Mouse (Mus musculus): ENCODE results near the gene Olfr1054. TPM values are rescaled to one million over a fixed set of nuclear protein-coding genes. Genes with fewer than 3 reads are reported as not detected.

The Olfr1054 gene
- not detected for polyA plus RNA-seq (2014; fragmentation: Illumina TruSeq; extraction: RNeasy Lipid Tissue Mini Kit (QIAGEN cat#74804); ENCODE audit: low replicate concordance)

DNA sequence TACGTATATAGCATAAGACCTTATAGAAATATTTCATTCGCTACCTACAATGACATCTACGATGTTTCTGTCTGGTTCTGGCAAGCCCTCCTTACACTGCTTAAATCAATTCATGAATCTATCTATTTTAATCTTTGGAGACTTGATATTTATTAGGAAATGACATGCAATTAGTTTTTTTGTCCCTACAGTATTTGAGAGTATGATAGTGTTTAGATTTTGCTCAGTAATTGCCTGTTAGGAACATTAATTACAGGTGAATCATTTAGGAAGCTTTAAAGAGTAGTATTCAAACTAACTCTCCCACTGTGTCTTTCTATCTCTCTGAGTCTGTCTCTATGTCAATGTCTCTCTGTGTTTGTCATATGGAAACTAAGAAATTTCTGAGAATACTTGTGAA, at the start of gene Olfr1054:
Gene Olfr1054, minus strand, starts transcription at position 101 of the 400 bp plus-strand sequence.

DNA sequence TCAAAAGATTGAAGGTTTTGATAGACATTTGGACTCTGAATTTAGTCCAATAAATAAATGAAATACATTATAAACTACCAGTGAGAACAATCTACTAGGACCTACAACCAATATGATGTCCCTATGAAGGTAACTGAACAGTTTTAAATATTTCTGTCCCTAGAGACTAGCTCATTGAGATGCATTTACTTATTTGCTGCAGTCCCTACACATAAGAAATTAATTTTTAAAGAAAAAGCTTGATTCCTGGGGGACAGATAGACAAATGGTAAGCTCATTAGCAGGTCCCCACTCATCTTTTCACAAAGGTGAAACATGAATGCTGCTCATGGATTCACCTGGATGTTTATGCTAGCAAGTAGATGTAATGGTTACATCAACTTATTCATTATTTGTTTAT, 43.1 kb upstream of the Olfr1054 start, which contains the start of gene Olfr1057:
Gene Olfr1057, minus strand, starts transcription at position 101 of the 400 bp plus-strand sequence.

DNA sequence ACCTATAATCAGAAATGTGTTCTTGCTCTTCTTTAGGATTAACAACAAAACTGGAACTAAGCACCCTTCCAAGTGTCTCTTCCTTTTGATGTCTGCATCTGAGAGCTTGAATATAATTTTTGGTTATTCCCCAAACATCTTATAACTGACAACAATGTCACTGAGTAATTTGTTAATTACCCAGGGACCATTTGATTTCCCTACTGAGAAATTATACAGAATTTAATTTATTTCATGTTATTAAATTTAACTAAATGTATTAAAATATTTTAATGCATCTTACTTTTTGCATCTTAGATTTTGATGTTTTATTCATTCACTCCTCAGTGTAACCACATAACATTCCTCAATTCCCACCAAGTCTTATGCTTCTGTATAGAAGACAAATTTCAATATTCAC, 27.1 kb upstream of the Olfr1054 start, which contains the start of gene Olfr1056:
Gene Olfr1056, minus strand, starts transcription at position 101 of the 400 bp plus-strand sequence.

DNA sequence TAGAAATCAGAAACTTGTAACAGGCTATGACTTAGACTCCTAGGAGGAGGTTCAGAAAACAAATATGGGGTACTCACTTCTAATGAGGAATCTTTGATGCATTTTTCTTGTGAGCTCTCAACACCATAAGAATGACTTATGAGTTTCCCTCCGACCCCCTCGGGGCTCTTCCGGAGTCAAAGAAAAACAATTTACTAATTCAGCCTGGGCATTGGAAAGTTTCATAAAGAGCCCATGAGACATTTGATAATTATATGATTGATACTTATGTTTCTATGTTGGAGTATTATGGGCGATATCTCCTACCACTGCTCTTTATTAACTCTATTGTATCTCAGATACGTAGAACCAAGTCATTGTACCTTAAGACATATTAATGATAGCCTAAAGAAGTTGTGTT, 15.0 kb upstream of the Olfr1054 start, which contains the start of gene Olfr1055:
Gene Olfr1055, minus strand, starts transcription at position 101 of the 400 bp plus-strand sequence.

DNA sequence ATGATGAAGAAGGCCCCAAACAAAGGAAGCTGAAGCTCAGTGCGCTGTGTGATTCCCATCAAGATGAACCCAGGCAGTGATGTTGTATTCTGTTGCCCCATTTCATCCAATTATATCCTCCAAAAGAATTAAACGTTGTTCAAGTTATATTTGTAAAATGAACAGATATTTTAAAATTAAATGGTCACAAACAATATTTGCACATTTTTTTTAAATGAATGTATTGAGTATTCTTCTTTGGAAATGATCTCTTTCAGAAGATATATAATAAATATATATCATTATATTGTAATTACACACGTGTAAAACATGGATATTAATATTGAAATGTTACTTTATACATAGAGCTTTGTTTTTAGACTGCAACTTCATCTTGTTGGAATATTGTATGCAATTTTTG, 20.0 kb downstream of the Olfr1054 start, which contains the start of gene Olfr1053:
Gene Olfr1053, minus strand, starts transcription at position 101 of the 400 bp plus-strand sequence.

DNA sequence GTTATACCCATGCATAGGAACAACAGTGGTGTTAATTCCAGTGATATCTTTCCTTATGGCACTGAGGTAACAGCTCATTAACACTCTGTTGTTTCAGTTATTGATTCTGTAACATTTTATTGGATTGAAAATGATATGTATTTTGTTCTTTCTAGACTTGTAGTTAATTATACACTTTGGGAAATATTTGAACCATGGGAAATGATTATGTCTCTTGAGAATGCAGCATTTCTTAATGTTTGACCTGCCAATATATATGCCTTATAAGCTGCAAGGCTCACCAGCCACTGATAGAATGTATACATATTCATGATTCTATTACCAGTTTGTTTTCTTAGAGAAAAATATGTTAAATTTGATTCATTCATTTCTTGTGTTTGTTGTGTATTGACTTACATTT, 43.1 kb downstream of the Olfr1054 start, which contains the start of gene Olfr1052:
Gene Olfr1052, plus strand, starts transcription at position 301 of the 400 bp plus-strand sequence.

Other genes with a start within 250 kb of the Olfr1054 start
- gene Olfr1037, start 248.0 kb downstream of the Olfr1054 start, polyA plus RNA-seq (2014; fragmentation: Illumina TruSeq; extraction: RNeasy Lipid Tissue Mini Kit (QIAGEN cat#74804); ENCODE audit: low replicate concordance): not detected
- not detected for gene Olfr1039, start 199.5 kb downstream of the Olfr1054 start, polyA plus RNA-seq (2014; fragmentation: Illumina TruSeq; extraction: RNeasy Lipid Tissue Mini Kit (QIAGEN cat#74804); ENCODE audit: low replicate concordance)
- not detected for gene Olfr1040, start 188.7 kb downstream of the Olfr1054 start, polyA plus RNA-seq (2014; fragmentation: Illumina TruSeq; extraction: RNeasy Lipid Tissue Mini Kit (QIAGEN cat#74804); ENCODE audit: low replicate concordance)
- not detected for gene Olfr1042, start 173.6 kb downstream of the Olfr1054 start, polyA plus RNA-seq (2014; fragmentation: Illumina TruSeq; extraction: RNeasy Lipid Tissue Mini Kit (QIAGEN cat#74804); ENCODE audit: low replicate concordance)
- gene Olfr1043, start 167.9 kb downstream of the Olfr1054 start, polyA plus RNA-seq (2014; fragmentation: Illumina TruSeq; extraction: RNeasy Lipid Tissue Mini Kit (QIAGEN cat#74804); ENCODE audit: low replicate concordance): not detected
- not detected for gene Olfr1044, start 157.6 kb downstream of the Olfr1054 start, polyA plus RNA-seq (2014; fragmentation: Illumina TruSeq; extraction: RNeasy Lipid Tissue Mini Kit (QIAGEN cat#74804); ENCODE audit: low replicate concordance)
- not detected for gene Olfr52, start 149.8 kb downstream of the Olfr1054 start, polyA plus RNA-seq (2014; fragmentation: Illumina TruSeq; extraction: RNeasy Lipid Tissue Mini Kit (QIAGEN cat#74804); ENCODE audit: low replicate concordance)
- gene Olfr1045, start 132.4 kb downstream of the Olfr1054 start, polyA plus RNA-seq (2014; fragmentation: Illumina TruSeq; extraction: RNeasy Lipid Tissue Mini Kit (QIAGEN cat#74804); ENCODE audit: low replicate concordance): not detected
- not detected for gene Olfr1046, start 116.1 kb downstream of the Olfr1054 start, polyA plus RNA-seq (2014; fragmentation: Illumina TruSeq; extraction: RNeasy Lipid Tissue Mini Kit (QIAGEN cat#74804); ENCODE audit: low replicate concordance)
- not detected for gene Olfr1047, start 104.0 kb downstream of the Olfr1054 start, polyA plus RNA-seq (2014; fragmentation: Illumina TruSeq; extraction: RNeasy Lipid Tissue Mini Kit (QIAGEN cat#74804); ENCODE audit: low replicate concordance)
- not detected for gene Olfr1048, start 95.1 kb downstream of the Olfr1054 start, polyA plus RNA-seq (2014; fragmentation: Illumina TruSeq; extraction: RNeasy Lipid Tissue Mini Kit (QIAGEN cat#74804); ENCODE audit: low replicate concordance)
- not detected for gene Olfr1049, start 77.1 kb downstream of the Olfr1054 start, polyA plus RNA-seq (2014; fragmentation: Illumina TruSeq; extraction: RNeasy Lipid Tissue Mini Kit (QIAGEN cat#74804); ENCODE audit: low replicate concordance)
- not detected for gene Olfr1051, start 56.3 kb downstream of the Olfr1054 start, polyA plus RNA-seq (2014; fragmentation: Illumina TruSeq; extraction: RNeasy Lipid Tissue Mini Kit (QIAGEN cat#74804); ENCODE audit: low replicate concordance)
- not detected for gene Olfr1052, start 43.0 kb downstream of the Olfr1054 start, polyA plus RNA-seq (2014; fragmentation: Illumina TruSeq; extraction: RNeasy Lipid Tissue Mini Kit (QIAGEN cat#74804); ENCODE audit: low replicate concordance)
- gene Olfr1053, start 20.1 kb downstream of the Olfr1054 start, polyA plus RNA-seq (2014; fragmentation: Illumina TruSeq; extraction: RNeasy Lipid Tissue Mini Kit (QIAGEN cat#74804); ENCODE audit: low replicate concordance): not detected
- gene Olfr1055, start 14.9 kb upstream of the Olfr1054 start, polyA plus RNA-seq (2014; fragmentation: Illumina TruSeq; extraction: RNeasy Lipid Tissue Mini Kit (QIAGEN cat#74804); ENCODE audit: low replicate concordance): not detected
- not detected for gene Olfr1056, start 27.0 kb upstream of the Olfr1054 start, polyA plus RNA-seq (2014; fragmentation: Illumina TruSeq; extraction: RNeasy Lipid Tissue Mini Kit (QIAGEN cat#74804); ENCODE audit: low replicate concordance)
- gene Olfr1057, start 43.0 kb upstream of the Olfr1054 start, polyA plus RNA-seq (2014; fragmentation: Illumina TruSeq; extraction: RNeasy Lipid Tissue Mini Kit (QIAGEN cat#74804); ENCODE audit: low replicate concordance): not detected
- not detected for gene Olfr1058, start 53.1 kb upstream of the Olfr1054 start, polyA plus RNA-seq (2014; fragmentation: Illumina TruSeq; extraction: RNeasy Lipid Tissue Mini Kit (QIAGEN cat#74804); ENCODE audit: low replicate concordance)
- not detected for gene Olfr1061, start 78.6 kb upstream of the Olfr1054 start, polyA plus RNA-seq (2014; fragmentation: Illumina TruSeq; extraction: RNeasy Lipid Tissue Mini Kit (QIAGEN cat#74804); ENCODE audit: low replicate concordance)
- gene Olfr1062, start 91.3 kb upstream of the Olfr1054 start, polyA plus RNA-seq (2014; fragmentation: Illumina TruSeq; extraction: RNeasy Lipid Tissue Mini Kit (QIAGEN cat#74804); ENCODE audit: low replicate concordance): not detected
- not detected for gene Olfr1065, start 115.2 kb upstream of the Olfr1054 start, polyA plus RNA-seq (2014; fragmentation: Illumina TruSeq; extraction: RNeasy Lipid Tissue Mini Kit (QIAGEN cat#74804); ENCODE audit: low replicate concordance)
- not detected for gene Olfr1066, start 120.8 kb upstream of the Olfr1054 start, polyA plus RNA-seq (2014; fragmentation: Illumina TruSeq; extraction: RNeasy Lipid Tissue Mini Kit (QIAGEN cat#74804); ENCODE audit: low replicate concordance)
- not detected for gene Olfr228, start 152.0 kb upstream of the Olfr1054 start, polyA plus RNA-seq (2014; fragmentation: Illumina TruSeq; extraction: RNeasy Lipid Tissue Mini Kit (QIAGEN cat#74804); ENCODE audit: low replicate concordance)
- gene Olfr1076, start 173.0 kb upstream of the Olfr1054 start, polyA plus RNA-seq (2014; fragmentation: Illumina TruSeq; extraction: RNeasy Lipid Tissue Mini Kit (QIAGEN cat#74804); ENCODE audit: low replicate concordance): not detected
- gene Olfr1079, start 207.0 kb upstream of the Olfr1054 start, polyA plus RNA-seq (2014; fragmentation: Illumina TruSeq; extraction: RNeasy Lipid Tissue Mini Kit (QIAGEN cat#74804); ENCODE audit: low replicate concordance): not detected
- gene Olfr1080, start 222.8 kb upstream of the Olfr1054 start, polyA plus RNA-seq (2014; fragmentation: Illumina TruSeq; extraction: RNeasy Lipid Tissue Mini Kit (QIAGEN cat#74804); ENCODE audit: low replicate concordance): not detected

Measured in small intestine, adult 10 weeks (tissue).